Mouse (Mus musculus) G1E (cell line): Measurements from ENCODE around the gene Kbtbd6. TPM values are rescaled to one million over a fixed set of nuclear protein-coding genes. Genes with fewer than 3 reads are reported as not detected.
"Not testable (repeated sequence)": the region's sequence is repeated elsewhere in the genome, so short reads cannot be mapped to it uniquely, and the experiment has no call there.

Source experiments
- ATAC-seq: 2 replicates; pipeline ENCODE4 v1.8.0; 2016; ENCODE audit warnings: mild to moderate bottlenecking; ENCODE audit not compliant: insufficient number of reproducible peaks, poor library complexity, low FRiP score, severe bottlenecking; ENCODE audit errors: extremely low read depth
- DNase-seq: peaks from one replicate; pipeline ENCODE4 v3.0.0; 2012; ENCODE audit warnings: low spot score
- H3K27me3 ChIP-seq: 2 replicates; pipeline ENCODE4 v1.6.1; 2012; ENCODE audit warnings: mild to moderate bottlenecking, low read length, inconsistent platforms; ENCODE audit not compliant: insufficient read depth
- H3K36me3 ChIP-seq: replicated peaks from 2 replicates; pipeline ENCODE3; 2012; ENCODE audit warnings: mild to moderate bottlenecking, inconsistent platforms
- H3K4me1 ChIP-seq: 2 replicates; pipeline ENCODE4 v1.6.1; 2012; ENCODE audit warnings: low read depth, low read length, inconsistent platforms, mixed read lengths; ENCODE audit not compliant: insufficient read depth
- H3K4me3 ChIP-seq: 2 replicates; pipeline ENCODE4 v1.5.1; 2012; ENCODE audit warnings: low read depth, mild to moderate bottlenecking, inconsistent platforms, low read length, moderate library complexity, mixed read lengths
- H3K9me3 ChIP-seq: replicated peaks from 2 replicates; pipeline ENCODE4 v1.6.1; 2012; ENCODE audit warnings: inconsistent platforms
- CTCF ChIP-seq: IDR thresholded peaks from 2 replicates; pipeline ENCODE4 v1.5.1; 2012; ENCODE audit warnings: low read depth, low read length, inconsistent platforms, mixed read lengths
- GATA1 ChIP-seq: IDR thresholded peaks from 2 replicates; pipeline ENCODE4 v1.6.1; 2012; ENCODE audit warnings: borderline replicate concordance, low read length, inconsistent platforms, mixed read lengths
- GATA2 ChIP-seq: IDR thresholded peaks from 2 replicates; pipeline ENCODE4 v1.6.1; 2012; ENCODE audit warnings: low read depth, low read length, inconsistent platforms, borderline replicate concordance
- POLR2AphosphoS5 ChIP-seq: IDR thresholded peaks from 2 replicates; pipeline ENCODE4 v1.6.1; 2012; ENCODE audit warnings: low read depth, low read length, inconsistent platforms; ENCODE audit not compliant: insufficient replicate concordance
- TAL1 ChIP-seq: conservative IDR thresholded peaks from 2 replicates; pipeline ENCODE4 v1.6.1; 2012; ENCODE audit warnings: low read depth, low read length, inconsistent platforms, mixed read lengths
- polyA plus RNA-seq: library from polyadenylated mRNA; stranded (reverse); fragments of >175 nt; gene quantifications from 2 replicates; pipeline ENCODE4 v1.2.3, GENCODE M21; 2012
- total RNA-seq, 2 experiments: library from RNA; stranded (forward) in 1 of 2; stranded (reverse) in 1 of 2; fragments of 200-1000 nt in 1 of 2; fragments of >200 nt in 1 of 2; fragmentation: Nextera tagmentation in 1 of 2; gene quantifications; 2 replicates each; pipeline ENCODE4 v1.2.3; 2014 to 2017

Gene Kbtbd6
- total and polyA plus RNA-seq, 3 experiments = 0.68 to 6.0 (median 1.1) TPM

- Histone ChIP-seq H3K36me3 (no peaks in the 10 kb centered on the region), H3K4me1 (peaks cover 5% of the 10 kb centered on the region), H3K4me3 (no peak overlapping the region), H3K9me3 (no peaks in the 10 kb centered on the region), H3K27me3 (peaks cover 20% of the 10 kb centered on the region)
- no peak for ATAC-seq
- TF ChIP-seq POLR2AphosphoS5 (no peak), CTCF (no peak), GATA1 (no peak), TAL1 (no peak), GATA2 (no peak)
- DNase-seq = no peak
These were observed 6.5 kb upstream of the Kbtbd6 start for GRCm38 (mm10) chr14:79445055-79445620.

- not testable (repeated sequence) for H3K9me3 ChIP-seq, H3K4me3 ChIP-seq, ATAC-seq, H3K4me1 ChIP-seq, DNase-seq, H3K27me3 ChIP-seq, H3K36me3 ChIP-seq
These were observed 928 bp downstream of the Kbtbd6 start for GRCm38 (mm10) chr14:79452591-79452934.

DNA sequence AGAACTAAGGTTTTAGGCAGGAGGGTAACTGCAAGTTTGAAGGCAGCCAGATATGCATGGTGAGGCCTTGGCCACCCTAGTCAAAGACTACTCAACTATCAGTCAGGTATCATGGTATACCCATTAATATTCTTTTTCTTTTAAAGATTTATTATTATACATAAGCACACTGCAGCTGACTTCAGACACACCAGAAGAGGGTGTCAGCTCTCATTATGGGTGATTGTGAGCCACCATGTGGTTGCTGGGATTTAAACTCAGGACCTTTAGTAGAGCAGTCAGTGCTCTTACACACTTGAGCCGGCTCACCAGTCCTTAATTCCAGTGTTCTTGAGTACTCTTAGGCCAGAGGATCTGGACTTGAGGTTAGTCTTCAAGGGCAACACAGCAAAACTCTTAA is 8.8 kb downstream of the Kbtbd6 start:
- no peaks in the 10 kb centered on the region for H3K9me3 ChIP-seq
- no peak for TF ChIP-seq CTCF
- TF ChIP-seq GATA1 = no peak
- no peak for TF ChIP-seq GATA2
- TF ChIP-seq POLR2AphosphoS5 = no peak
- no peak for TF ChIP-seq TAL1
- peaks cover 5% of the 10 kb centered on the region; the same call in 1 of the 2 replicates for H3K4me1 ChIP-seq
- H3K36me3 ChIP-seq = peaks cover 42% of the 10 kb centered on the region
- H3K4me3 ChIP-seq = no peak overlapping the region
- no peak for DNase-seq
- H3K27me3 ChIP-seq = no peaks in the 10 kb centered on the region
- no peak for ATAC-seq

DNA sequence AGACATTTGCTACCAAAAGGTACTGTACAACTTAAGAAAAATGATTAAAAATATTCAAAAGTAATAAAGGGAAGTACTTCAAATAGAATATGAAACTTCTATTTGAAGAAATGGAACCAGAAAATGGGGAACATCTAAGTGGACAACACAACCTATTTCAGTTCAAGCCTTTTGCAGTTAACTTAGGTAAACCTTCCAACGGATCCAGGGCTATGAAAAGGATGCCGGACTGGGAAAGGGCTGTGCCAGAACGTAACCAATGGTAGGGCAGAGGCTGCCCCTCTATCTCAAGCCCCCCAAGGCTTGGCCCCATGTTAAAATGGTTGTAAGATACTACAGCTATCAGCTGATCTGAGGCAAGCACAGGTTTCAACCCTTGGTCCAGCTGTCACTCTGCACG is 9.4 kb downstream of the Kbtbd6 start:
- Histone ChIP-seq H3K27me3 (no peaks in the 10 kb centered on the region), H3K9me3 (no peaks in the 10 kb centered on the region), H3K4me3 (no peak overlapping the region), H3K4me1 (peaks cover 5% of the 10 kb centered on the region; the same call in 1 of the 2 replicates), H3K36me3 (peaks cover 46% of the 10 kb centered on the region)
- DNase-seq (no peak), ATAC-seq (no peak)
- no peak for TF ChIP-seq GATA2
- TF ChIP-seq GATA1 = no peak
- TF ChIP-seq TAL1 = no peak
- TF ChIP-seq CTCF = no peak
- no peak for TF ChIP-seq POLR2AphosphoS5

GRCm38 (mm10) chr14:79465623-79466022 is 14.0 kb downstream of the Kbtbd6 start:
- TF ChIP-seq GATA1 (no peak), TAL1 (no peak), POLR2AphosphoS5 (no peak), CTCF (no peak), GATA2 (no peak)
- no peaks in the 10 kb centered on the region for H3K9me3 ChIP-seq
- H3K4me1 ChIP-seq = no peaks in the 10 kb centered on the region
- H3K27me3 ChIP-seq = no peaks in the 10 kb centered on the region
- DNase-seq (no peak), ATAC-seq (no peak)
- H3K36me3 ChIP-seq = peaks cover 83% of the 10 kb centered on the region
- no peak overlapping the region for H3K4me3 ChIP-seq

GRCm38 (mm10) chr14:79467621-79468020 is 16.0 kb downstream of the Kbtbd6 start:
- DNase-seq (no peak), ATAC-seq (peak; percentile 52; the same call in 1 of the 2 replicates)
- Histone ChIP-seq H3K27me3 (no peaks in the 10 kb centered on the region), H3K4me1 (no peaks in the 10 kb centered on the region), H3K9me3 (no peaks in the 10 kb centered on the region), H3K36me3 (peaks cover 85% of the 10 kb centered on the region), H3K4me3 (no peak overlapping the region)
- no peak for TF ChIP-seq GATA1
- TF ChIP-seq GATA2 = no peak
- TF ChIP-seq TAL1 = no peak
- peak; percentile 30; the same call in 1 of the 2 replicates for TF ChIP-seq CTCF
- no peak for TF ChIP-seq POLR2AphosphoS5

DNA sequence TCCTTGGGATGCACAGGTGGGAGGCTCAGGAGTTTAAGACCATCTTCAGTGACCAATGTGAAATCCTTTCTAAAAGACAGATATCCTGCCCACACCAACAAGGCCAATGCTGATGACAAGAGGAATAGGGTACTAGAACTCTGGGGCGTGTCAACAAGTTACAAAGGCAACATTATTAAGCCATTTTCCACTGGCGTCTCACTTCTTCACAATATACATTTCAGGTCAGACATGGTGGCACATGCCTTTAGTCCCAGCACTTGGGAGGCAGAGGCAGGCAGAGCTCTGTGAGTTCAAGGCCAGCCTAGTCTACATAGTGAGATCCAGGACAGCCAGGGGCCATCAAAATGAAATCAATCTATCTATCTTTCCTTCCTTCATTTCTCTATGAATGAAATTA is 21.7 kb downstream of the Kbtbd6 start:
- no peaks in the 10 kb centered on the region for H3K27me3 ChIP-seq
- TF ChIP-seq TAL1 (no peak), CTCF (no peak), GATA2 (no peak), POLR2AphosphoS5 (no peak), GATA1 (no peak)
- H3K4me3 ChIP-seq = no peak overlapping the region
- H3K4me1 ChIP-seq = no peaks in the 10 kb centered on the region; the same call in 1 of the 2 replicates
- H3K36me3 ChIP-seq = peaks cover 85% of the 10 kb centered on the region
- DNase-seq (no peak), ATAC-seq (no peak)
- H3K9me3 ChIP-seq = no peaks in the 10 kb centered on the region
